Mouse (Mus musculus) brain, embryonic 14.5 days (tissue): Measurements from ENCODE around the gene Fam219a.

Experiments used
- CTCF ChIP-seq: fragments of 200-500 bp; IDR thresholded peaks from 2 replicates; pipeline ENCODE4 v1.5.1; 2012; ENCODE audit warnings: inconsistent platforms, mild to moderate bottlenecking, moderate library complexity, borderline replicate concordance; ENCODE audit not compliant: insufficient read depth, insufficient read length; ENCODE audit errors: extremely low read depth
- POLR2A ChIP-seq: fragments of 200-500 bp; IDR thresholded peaks from 2 replicates; pipeline ENCODE4 v1.6.1; 2012; ENCODE audit warnings: mild to moderate bottlenecking, inconsistent platforms, borderline replicate concordance; ENCODE audit not compliant: poor library complexity, insufficient read depth, insufficient read length, severe bottlenecking; ENCODE audit errors: extremely low read depth

- TF ChIP-seq CTCF, result no peak
- TF ChIP-seq POLR2A, result no peak
These were observed 52.1 kb downstream of the Fam219a start, which contains the start of gene 1110017D15Rik for GRCm38 (mm10) chr4:41517233-41517632.
